Mouse (Mus musculus): Measurements from ENCODE around the gene Clpb.

GRCm38 (mm10) chr7:101733042-101733441 is 69.6 kb downstream of the Clpb start:
- TF ChIP-seq TAL1 (IDR thresholded peaks at IDR 0.05; ENCODE audit: low read length): no peak
- TF ChIP-seq GATA1 (IDR thresholded peaks at IDR 0.05; ENCODE audit: low read length): no peak
